In genomic region chr1:165321891-165322290, GRCm38 (mm10) we compare ENCODE assay signal across 15 mouse cellular contexts. TPM values are rescaled to one million over a fixed set of nuclear protein-coding genes. Genes with fewer than 3 reads are reported as not detected.
DNase-seq lines count a peak whose midpoint lies in the region; ATAC-seq and TF ChIP-seq lines count a peak whose summit lies in the region.
"Had no signal": no experiment of that assay in that cellular context is flagged by ENCODE, and none has a peak within 500 bp of the region (broad histone marks: within the 10 kb centered on the region; RNA-seq: fewer than 3 reads in every experiment).

No protein-coding gene starts in this region.

- no peak overlapping the region for H3K4me3 ChIP-seq in heart, embryonic 12.5 days
- no peak overlapping the region for H3K4me3 ChIP-seq in kidney, embryonic 14.5 days (ENCODE audit: low read length)
- no peak overlapping the region for H3K4me3 ChIP-seq in lung, postnatal 0 days (ENCODE audit: low read depth, low read length)
- H3K4me3 ChIP-seq: limb, embryonic 12.5 days had no signal

- H3K27ac ChIP-seq in heart, embryonic 12.5 days (ENCODE audit: poor library complexity, severe bottlenecking), result peak overlapping the region; percentile 45; the same call in 1 of the 2 replicates
- H3K27ac ChIP-seq in kidney, embryonic 14.5 days (ENCODE audit: low read depth, low read length), result 0 out of 2 replicates have a peak overlapping the region, but pooled peaks have one; percentile 17
- H3K27ac ChIP-seq in lung, postnatal 0 days (ENCODE audit: low read length), result no peak overlapping the region
- H3K27ac ChIP-seq: limb, embryonic 12.5 days had no signal

- intact Hi-C loops in heart, postnatal 10 days (cut with DNase I), result no loop called here

- no peak overlapping the region for H3K9ac ChIP-seq in heart, embryonic 12.5 days
- no peak overlapping the region for H3K9ac ChIP-seq in kidney, embryonic 14.5 days (ENCODE audit: low read depth, low read length)
- H3K9ac ChIP-seq in lung, postnatal 0 days (replicated peaks; ENCODE audit: low read depth), result no peak overlapping the region
- H3K9ac ChIP-seq: limb, embryonic 12.5 days had no signal

- H3K4me1 ChIP-seq in heart, embryonic 12.5 days (replicated peaks), result peaks cover 18% of the 10 kb centered on the region
- no peaks in the 10 kb centered on the region; the same call in 1 of the 2 replicates for H3K4me1 ChIP-seq in kidney, embryonic 14.5 days (ENCODE audit: control insufficient read depth, insufficient read depth, low read length)
- no peaks in the 10 kb centered on the region for H3K4me1 ChIP-seq in lung, postnatal 0 days (ENCODE audit: insufficient read depth, low read depth, low read length)
- H3K4me1 ChIP-seq: limb, embryonic 12.5 days had no signal

- H3K36me3 ChIP-seq in heart, embryonic 12.5 days, result peaks cover 24% of the 10 kb centered on the region; the same call in 1 of the 2 replicates
- peaks cover 19% of the 10 kb centered on the region for H3K36me3 ChIP-seq in kidney, embryonic 14.5 days (ENCODE audit: control insufficient read depth, insufficient read depth, low read length)
- no peaks in the 10 kb centered on the region for H3K36me3 ChIP-seq in lung, postnatal 0 days (ENCODE audit: insufficient read depth, low read length)

- H3K9me3 ChIP-seq in heart, embryonic 12.5 days (replicated peaks), result no peaks in the 10 kb centered on the region
- H3K9me3 ChIP-seq in kidney, embryonic 14.5 days (ENCODE audit: control insufficient read depth, low read length), result no peaks in the 10 kb centered on the region
- H3K9me3 ChIP-seq in lung, postnatal 0 days (ENCODE audit: low read length), result no peaks in the 10 kb centered on the region
- H3K9me3 ChIP-seq: limb, embryonic 12.5 days had no signal

- WGBS in heart, embryonic 12.5 days, result 79% methylated on average over 7 of the region's 7 CpGs
- WGBS in kidney, embryonic 14.5 days, result 88% methylated on average over 7 of the region's 7 CpGs
- 75% methylated on average over 7 of the region's 7 CpGs for WGBS in lung, postnatal 0 days

- H3K4me2 ChIP-seq in heart, embryonic 12.5 days, result no peak overlapping the region
- no peak overlapping the region for H3K4me2 ChIP-seq in kidney, embryonic 14.5 days (replicated peaks; ENCODE audit: low read depth, low read length)
- no peak overlapping the region for H3K4me2 ChIP-seq in lung, postnatal 0 days (replicated peaks; ENCODE audit: low read depth, low read length)
- H3K4me2 ChIP-seq: limb, embryonic 12.5 days; midbrain, embryonic 11.5 days had no signal

- H3K27me3 ChIP-seq in heart, embryonic 12.5 days (replicated peaks), result no peaks in the 10 kb centered on the region
- no peaks in the 10 kb centered on the region for H3K27me3 ChIP-seq in kidney, embryonic 14.5 days (ENCODE audit: control insufficient read depth, insufficient read depth, low read length)
- H3K27me3 ChIP-seq in lung, postnatal 0 days (replicated peaks; ENCODE audit: insufficient read depth, low read length), result no peaks in the 10 kb centered on the region
- H3K27me3 ChIP-seq: limb, embryonic 12.5 days had no signal

- no peak for TF ChIP-seq EP300 in lung, postnatal 0 days (IDR thresholded peaks at IDR 0.05)

- no peak for ATAC-seq in heart, embryonic 12.5 days (ENCODE audit: insufficient number of reproducible peaks, low FRiP score)
- no peak for ATAC-seq in kidney, embryonic 14.5 days (ENCODE audit: low FRiP score, low TSS enrichment)
- ATAC-seq in lung, postnatal 0 days, result peak; percentile 9; the same call in 1 of the 2 replicates
- ATAC-seq: forebrain, embryonic 16.5 days had no signal

- no peak for TF ChIP-seq CTCF in lung, postnatal 0 days (IDR thresholded peaks at IDR 0.05)

- DNase-seq in heart, postnatal 10 days, result no peak
- DNase-seq in kidney, adult 9 months, result no peak
- no peak for DNase-seq in lung, postnatal 0 days (ENCODE audit: low spot score)
- DNase-seq in lung, postnatal 4 days, result no peak
- no peak for DNase-seq in spleen, postnatal 14 days (ENCODE audit: low spot score in 2 of 2)
- DNase-seq: cerebellum, adult 9-11 months; kidney, adult 8-10 months; kidney, postnatal 36 days; right cerebral cortex, postnatal 4 days; thymus, adult 18-20 months had no signal

RNA-seq across cellular contexts. Expression of gene Gpr161, which starts 26.3 kb away (rescaled TPM):
- 0.88 and 1.0 TPM in 2 replicates for polyA plus RNA-seq in heart, embryonic 12.5 days (2016; fragmentation: Nextera tagmentation; extraction: Ambion mirVana)
- 1 to 10 TPM; 5.7 to 8.1 TPM for total RNA-seq in heart, postnatal 10 days (2021)
- polyA plus RNA-seq in kidney, embryonic 14.5 days (2014; fragmentation: Nextera tagmentation; extraction: Ambion mirVana), result 2.0 and 2.4 TPM in 2 replicates
- polyA plus RNA-seq in lung, postnatal 0 days (2015; fragmentation: Nextera tagmentation; extraction: Ambion mirVana), result 0.51 and 0.56 TPM in 2 replicates
